Mouse (Mus musculus) retina, postnatal 1 day (tissue): Measurements from ENCODE around the gene Hsf4.
"Not testable (repeated sequence)": the region's sequence is repeated elsewhere in the genome, so short reads cannot be mapped to it uniquely, and the experiment has no call there.

Source experiments
- DNase-seq: peaks from one replicate; pipeline ENCODE4 v3.0.0-alpha.2; 2012

The Hsf4 gene

GRCm38 (mm10) chr8:105269461-105269947, at the start of gene Hsf4:
Gene Hsf4 (plus strand): TSS chr8:105269801.
- DNase-seq: peak; percentile 44

DNA sequence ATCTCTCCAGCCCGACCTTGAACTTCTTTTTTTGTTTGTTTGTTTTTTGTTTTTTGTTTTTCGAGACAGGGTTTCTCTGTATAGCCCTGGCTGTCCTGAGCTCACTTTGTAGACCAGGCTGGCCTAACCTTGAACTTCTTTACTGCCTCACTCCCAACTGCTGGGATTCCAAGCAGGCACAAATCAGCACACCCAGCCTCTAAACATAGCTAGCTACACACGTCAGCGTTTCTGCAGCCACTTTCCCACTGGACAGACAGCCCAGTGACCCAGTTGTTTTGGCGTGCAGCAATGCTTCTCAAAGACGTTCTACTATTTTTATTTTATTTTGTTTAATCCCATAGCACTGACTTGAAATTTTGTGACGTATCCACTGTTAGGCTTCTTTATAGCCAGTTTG, 45.8 kb upstream of the Hsf4 start:
- no peak for DNase-seq

GRCm38 (mm10) chr8:105224413-105225271, 45.0 kb upstream of the Hsf4 start, which contains the start of gene D230025D16Rik:
Gene D230025D16Rik (plus strand): TSS chr8:105225145.
- peak; percentile 97 for DNase-seq

DNA sequence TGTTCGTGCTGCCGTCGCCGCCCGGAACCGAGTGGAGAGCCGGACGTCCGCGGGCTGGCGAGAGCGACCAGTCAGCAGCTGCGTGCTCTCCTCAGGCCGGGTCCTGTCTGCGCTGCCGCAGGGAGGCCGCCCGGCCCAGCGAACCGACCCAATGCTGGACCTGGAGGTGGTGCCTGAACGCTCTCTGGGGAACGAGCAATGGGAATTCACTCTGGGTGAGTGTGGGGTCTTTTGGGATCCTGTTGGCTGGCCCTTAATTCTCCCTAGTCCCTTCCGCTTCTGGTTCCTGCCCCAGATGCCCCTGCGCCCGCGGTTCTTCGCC, 44.4 kb upstream of the Hsf4 start:
- no peak for DNase-seq

GRCm38 (mm10) chr8:105225917-105226316, 43.7 kb upstream of the Hsf4 start:
- no peak for DNase-seq

DNA sequence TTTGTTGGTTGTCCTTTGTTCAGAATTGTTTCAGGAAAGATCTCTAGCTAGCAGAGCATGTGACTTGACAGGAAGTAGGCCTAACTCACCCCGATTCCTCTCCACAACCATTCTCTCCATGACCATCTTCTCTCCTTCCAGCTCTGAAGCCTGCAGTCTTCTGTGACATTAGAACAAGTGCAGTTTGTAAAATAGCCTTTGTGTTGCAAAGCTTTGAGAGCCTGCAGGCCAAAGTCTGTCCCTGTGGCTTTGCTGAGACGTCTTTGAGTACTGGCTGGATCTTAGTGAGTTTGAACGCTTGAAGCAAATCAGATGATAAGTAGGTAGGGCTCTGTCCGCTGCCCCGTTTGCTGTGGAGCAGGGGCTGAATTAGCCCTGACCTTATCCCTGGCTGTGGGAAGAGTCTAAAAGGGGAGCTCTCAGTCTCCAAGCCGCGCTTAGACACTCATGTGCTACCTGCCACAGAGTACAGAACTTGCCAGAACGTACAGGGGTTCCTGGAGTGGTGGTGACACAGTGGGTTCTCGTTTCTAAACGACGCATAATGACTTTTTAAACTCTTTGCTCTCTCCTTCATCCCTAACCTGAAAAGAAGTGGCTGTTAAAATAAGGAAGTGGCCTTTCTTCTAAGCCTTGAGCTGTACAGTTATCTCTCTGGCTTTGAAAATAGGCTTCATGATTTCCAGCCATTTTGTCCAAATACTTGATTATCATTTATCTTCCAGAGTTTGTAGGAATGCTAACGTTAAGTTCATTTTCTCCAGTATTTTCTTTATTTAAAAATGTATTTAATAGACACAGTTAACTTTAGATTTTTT, 37.9 kb upstream of the Hsf4 start:
- no peak for DNase-seq

GRCm38 (mm10) chr8:105232321-105232693, 37.3 kb upstream of the Hsf4 start:
- not testable (repeated sequence) for DNase-seq

GRCm38 (mm10) chr8:105233126-105233935, 36.3 kb upstream of the Hsf4 start:
- no peak for DNase-seq

GRCm38 (mm10) chr8:105235206-105235605, 34.4 kb upstream of the Hsf4 start:
- DNase-seq: no peak

DNA sequence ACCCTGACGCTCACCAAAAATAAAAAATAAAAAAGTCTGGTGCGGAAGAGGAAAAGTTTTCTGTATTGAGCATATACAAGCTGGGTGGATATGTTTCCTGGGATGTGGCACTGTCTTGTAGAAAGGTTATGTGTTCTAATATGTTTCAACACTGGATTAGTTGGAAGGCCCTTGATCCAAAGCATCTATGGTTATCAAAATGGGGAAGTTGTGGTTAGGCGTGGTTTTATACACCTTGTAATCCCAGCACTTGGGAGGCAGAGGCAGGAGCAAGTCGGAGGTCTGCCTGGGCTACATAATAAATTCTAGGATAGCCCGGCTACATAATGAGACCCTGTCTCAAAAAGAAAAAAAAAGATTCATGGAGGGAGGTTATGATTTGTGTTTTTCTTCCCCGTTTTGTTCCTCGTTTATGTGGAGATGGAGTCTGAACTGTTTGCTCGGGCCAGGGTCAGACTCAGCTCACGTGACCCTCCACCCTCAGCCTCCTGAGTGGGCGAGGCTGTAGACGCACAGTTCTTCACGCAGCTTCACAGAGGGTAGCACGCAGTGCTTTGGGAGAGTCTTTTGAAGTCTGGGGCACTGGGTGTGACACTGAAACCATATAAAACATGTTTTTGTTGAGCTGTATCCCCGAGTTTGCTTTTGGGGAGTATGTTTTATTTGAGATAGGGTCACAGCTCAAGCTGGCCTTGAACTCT, 32.0 kb upstream of the Hsf4 start:
- DNase-seq: no peak

DNA sequence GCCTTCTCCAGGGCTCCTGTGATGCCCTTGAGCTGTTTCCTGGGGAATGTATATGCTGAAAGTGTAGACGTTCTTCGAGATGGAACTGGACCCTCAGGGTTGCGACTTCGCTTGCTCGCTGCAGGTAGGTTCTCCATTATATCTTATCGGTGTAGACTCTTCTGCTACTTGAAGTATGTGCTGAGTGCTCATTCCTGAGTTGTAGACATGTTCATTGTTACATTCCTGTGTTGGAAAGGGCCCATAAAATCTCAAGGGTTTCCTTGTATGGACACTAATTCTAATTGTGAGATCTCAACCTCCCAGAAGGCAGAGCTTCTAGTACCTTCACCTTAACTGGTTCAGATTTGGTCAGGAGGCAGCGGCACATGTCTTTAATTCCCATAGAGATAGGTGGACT, 28.6 kb upstream of the Hsf4 start:
- DNase-seq: no peak

- no peak for DNase-seq
These were observed 17.6 kb upstream of the Hsf4 start for GRCm38 (mm10) chr8:105251954-105252353.

GRCm38 (mm10) chr8:105252680-105253537, 16.7 kb upstream of the Hsf4 start:
- no peak for DNase-seq

DNA sequence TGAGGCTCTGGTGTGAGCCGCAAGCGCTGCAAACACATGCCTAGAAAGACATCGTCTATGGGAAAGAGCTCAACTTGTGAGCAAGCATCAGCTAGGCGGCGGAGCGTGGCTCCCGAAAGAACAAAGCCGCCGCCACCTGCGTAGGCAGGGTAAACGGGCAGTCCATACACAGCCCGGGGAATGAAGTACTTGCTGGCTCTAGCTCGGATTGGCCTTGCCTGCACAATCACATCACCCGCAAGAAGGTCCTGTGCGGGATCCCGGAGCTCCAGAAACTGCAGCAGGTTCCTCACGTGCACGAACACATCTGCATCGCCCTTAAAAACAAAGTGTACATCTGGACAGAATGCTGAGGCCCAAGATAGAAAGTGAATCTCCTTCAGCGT, 15.8 kb upstream of the Hsf4 start:
- DNase-seq: no peak

DNA sequence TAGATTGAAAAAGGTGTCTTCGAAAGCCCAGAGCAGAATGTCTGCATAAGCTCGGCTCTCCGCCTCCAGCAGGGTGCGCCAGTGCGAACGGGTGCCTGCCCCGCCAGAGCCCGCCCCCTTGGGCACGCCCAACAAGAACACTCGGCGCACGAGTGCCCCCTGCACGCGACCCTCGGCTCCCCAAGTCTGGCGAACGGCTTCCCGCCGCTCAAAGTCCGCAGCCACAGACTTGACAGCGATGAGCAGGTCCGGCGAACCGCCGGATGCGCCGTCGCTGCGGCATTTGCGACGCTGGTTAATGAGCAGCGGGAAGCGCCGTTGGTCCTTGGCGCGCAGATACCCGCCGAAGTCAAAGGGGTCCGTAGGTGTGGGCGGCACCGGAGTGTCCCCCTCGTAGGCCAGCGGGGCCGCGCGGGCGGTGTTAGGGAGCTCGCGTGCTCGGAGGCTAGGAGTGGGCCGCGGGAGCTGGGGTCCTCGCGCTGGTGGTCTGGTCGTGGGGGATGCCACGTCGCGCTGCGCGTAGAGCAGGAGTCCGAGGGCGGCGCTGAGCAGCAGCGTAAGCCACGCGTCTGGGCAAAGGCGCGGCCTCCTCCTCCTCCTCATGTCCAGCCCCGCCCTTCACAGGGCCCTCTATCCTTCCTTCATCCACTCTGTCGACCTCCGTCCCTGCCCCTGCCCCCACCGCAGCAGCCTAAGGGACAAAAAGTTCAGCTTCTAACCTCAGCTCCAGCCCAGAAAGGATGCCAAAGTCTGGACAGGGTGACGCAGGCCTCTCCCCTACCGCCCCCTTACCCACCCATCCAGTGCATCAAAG, 15.2 kb upstream of the Hsf4 start:
- peak; percentile 92 for DNase-seq

GRCm38 (mm10) chr8:105254966-105255350, 14.6 kb upstream of the Hsf4 start, which contains the start of gene B3gnt9:
Gene B3gnt9 (minus strand): TSS chr8:105255153.
- DNase-seq: peak; percentile 34

DNA sequence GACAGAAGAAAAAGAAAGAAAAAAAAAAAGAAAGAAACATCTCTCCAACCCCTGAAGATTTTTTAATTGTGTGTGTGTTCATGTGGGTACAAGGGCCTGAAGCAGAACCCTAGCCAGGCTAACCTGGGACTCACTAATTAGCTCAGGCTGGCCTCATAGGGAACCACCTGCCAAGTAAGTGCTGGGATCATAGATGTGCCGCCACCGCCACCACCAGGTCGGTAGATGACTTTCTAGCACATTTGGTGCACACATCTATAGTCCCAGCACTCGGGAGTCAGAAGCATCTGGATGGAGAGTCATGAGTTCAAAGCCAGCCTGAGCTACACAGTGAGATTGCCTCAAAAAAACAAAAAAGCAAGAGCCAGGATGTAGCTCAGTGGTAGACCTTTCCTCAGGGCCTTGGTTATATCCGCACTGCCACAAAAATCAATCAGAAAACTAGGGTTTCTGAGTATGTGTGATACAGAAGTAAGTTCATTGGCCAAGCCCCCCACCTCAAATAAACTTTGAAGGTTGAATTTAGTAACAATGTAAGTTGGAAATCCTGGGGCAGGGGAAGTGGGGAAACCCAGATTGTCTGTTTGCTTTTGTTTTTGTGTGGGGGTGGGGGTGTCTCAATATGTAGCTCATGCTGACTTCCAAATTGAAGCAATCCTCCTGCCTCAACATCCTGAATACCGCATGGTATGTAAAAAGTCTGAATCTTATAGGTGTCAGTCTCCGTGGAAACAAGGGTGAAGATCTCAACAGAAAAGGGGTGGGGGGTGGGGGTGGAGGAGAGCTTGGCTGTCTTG, 12.1 kb upstream of the Hsf4 start:
- no peak for DNase-seq

DNA sequence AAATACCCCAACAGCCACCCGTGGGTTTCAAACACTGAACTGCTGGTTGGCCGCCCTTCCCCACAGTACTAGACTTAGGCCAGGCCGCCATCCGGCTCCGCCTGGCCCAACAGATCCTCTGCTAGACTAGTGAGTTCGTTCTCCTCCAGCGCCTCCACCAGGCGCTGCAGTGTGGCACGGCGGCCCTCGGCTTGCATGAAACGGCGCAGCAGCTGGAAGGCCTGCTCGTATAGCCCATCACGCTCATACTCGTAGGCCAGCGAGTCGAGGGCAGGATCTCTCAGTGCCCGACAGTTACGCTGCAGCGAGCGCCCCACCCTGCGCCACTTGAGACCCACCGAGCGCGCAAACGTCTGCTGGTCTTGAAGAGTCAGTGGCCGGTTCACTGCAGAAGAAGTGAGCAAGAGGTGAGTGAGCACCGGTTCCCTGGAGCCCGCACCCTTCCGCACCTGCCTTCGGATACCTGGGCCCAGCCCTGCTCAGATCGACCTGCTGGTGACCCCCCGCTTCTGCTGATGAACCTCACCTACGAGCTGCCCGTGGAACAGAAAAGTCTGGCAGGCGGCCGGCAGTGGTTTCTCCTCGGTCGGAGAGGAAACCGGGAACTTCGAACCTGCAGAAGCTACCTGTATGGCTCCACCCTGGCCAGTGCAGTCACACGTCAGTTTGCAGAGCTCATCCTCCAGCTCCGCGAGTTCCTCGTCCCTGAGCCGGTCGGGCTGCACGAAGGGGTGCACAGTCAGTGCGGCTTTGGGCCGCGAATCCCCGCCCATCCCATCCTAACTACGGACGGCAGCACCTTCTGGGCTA, 10.5 kb upstream of the Hsf4 start:
- DNase-seq: peak; percentile 69
